Mouse (Mus musculus) limb, embryonic 11.5 days (tissue): ENCODE data around the gene Smim5. TPM values are rescaled to one million over a fixed set of nuclear protein-coding genes. Genes with fewer than 3 reads are reported as not detected.

ENCODE experiments used
- ATAC-seq: fragments of 200-750 bp; cut with Nextera tagmentation; 2 replicates; pipeline ENCODE4 v1.8.0; 2017; ENCODE audit warnings: low read depth; ENCODE audit not compliant: insufficient number of reproducible peaks, low FRiP score, low TSS enrichment
- DNase-seq: peaks from one replicate; pipeline ENCODE4 v3.0.0-alpha.2; 2015; ENCODE audit warnings: low spot score
- H3K27ac ChIP-seq: fragments of 300-500 bp; sonication (generic); replicated peaks from 2 replicates; pipeline ENCODE4 v1.5.1; 2014; ENCODE audit warnings: low read depth, mild to moderate bottlenecking, low read length
- H3K27me3 ChIP-seq: fragments of 300-500 bp; sonication (generic); 2 replicates; pipeline ENCODE4 v1.6.1; 2014; ENCODE audit warnings: mild to moderate bottlenecking, low read length, mixed read lengths; ENCODE audit not compliant: control insufficient read depth, insufficient read depth
- H3K36me3 ChIP-seq: fragments of 300-500 bp; sonication (generic); 2 replicates; pipeline ENCODE4 v1.6.1; 2014; ENCODE audit warnings: mild to moderate bottlenecking, low read length, moderate library complexity, mixed read lengths; ENCODE audit not compliant: control insufficient read depth, insufficient read depth
- H3K4me1 ChIP-seq: fragments of 300-500 bp; sonication (generic); 2 replicates; pipeline ENCODE4 v1.6.1; 2014; ENCODE audit warnings: low read length, mixed read lengths; ENCODE audit not compliant: control insufficient read depth, insufficient read depth
- H3K4me2 ChIP-seq: fragments of 300-500 bp; sonication (generic); 2 replicates; pipeline ENCODE4 v1.6.1; 2014; ENCODE audit warnings: low read depth, mild to moderate bottlenecking, moderate library complexity; ENCODE audit not compliant: severe bottlenecking
- H3K4me3 ChIP-seq: fragments of 300-500 bp; sonication (generic); 2 replicates; pipeline ENCODE4 v1.5.1; 2014; ENCODE audit warnings: low read depth, low read length
- H3K9ac ChIP-seq: fragments of 300-500 bp; sonication (generic); 2 replicates; pipeline ENCODE4 v1.6.1; 2014; ENCODE audit warnings: mild to moderate bottlenecking, low read length
- H3K9me3 ChIP-seq: fragments of 300-500 bp; sonication (generic); 2 replicates; pipeline ENCODE4 v1.6.1; 2016; ENCODE audit warnings: low read length; ENCODE audit not compliant: control insufficient read depth
- WGBS: fragments of 180-500 bp; shearing (Covaris S2); extraction: QIAGEN DNeasy Blood & Tissue Kit; methylation state at CpG from one replicate; pipeline ENCODE4 v1.1.7; 2014; 5-methylcytosine and 5-hydroxymethylcytosine counted together
- polyA plus RNA-seq: library from polyadenylated mRNA; unstranded; fragments of >200 nt; fragmentation: Nextera tagmentation; extraction: Ambion mirVana; gene quantifications from 2 replicates; pipeline ENCODE4 v1.2.1, GENCODE M21; 2014

Gene Smim5
- polyA plus RNA-seq, 1 experiment from 2014 or later, result 1.3 TPM

DNA sequence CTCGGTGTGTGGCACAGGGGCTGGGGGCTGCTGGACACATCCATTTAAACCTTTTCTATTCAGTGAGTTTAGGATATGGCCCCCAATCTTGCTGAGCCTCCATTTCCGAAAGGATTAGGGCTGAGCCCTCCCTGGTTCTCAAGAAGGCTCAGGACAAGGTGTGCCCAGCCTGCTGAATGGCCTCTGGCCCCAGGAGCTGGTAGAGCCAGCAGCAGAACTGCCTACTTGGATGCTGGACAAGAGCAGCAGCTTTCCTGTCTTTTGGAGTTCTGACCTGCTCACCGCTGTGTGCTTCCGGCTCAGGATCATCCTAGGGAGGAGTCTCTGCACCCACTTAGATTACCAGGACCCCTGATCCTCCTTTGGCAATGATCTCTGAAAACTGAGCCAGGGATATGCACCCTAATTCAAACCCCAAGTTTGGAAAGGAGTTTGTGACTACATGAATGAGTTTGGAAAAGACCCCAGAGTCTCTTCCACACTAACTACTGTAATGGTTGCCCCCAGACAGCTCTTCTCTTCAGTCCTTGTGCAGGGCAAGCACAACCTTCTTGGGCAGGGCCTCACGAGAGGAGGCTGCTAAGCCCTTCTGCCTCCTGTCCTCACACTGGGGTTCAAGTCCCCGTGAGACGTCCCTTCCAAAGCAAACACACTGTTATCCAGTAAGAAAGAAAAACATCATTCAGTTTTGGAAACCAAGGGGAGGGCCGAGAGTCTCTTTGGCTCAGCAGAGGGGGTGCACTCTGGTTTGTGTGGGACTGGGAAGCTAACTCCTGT lies 983 bp downstream of the Smim5 start:
- H3K27me3 ChIP-seq, result no peaks in the 10 kb centered on the region
- no peak overlapping the region for H3K27ac ChIP-seq
- H3K36me3 ChIP-seq, result peaks cover 4% of the 10 kb centered on the region; the same call in 1 of the 2 replicates
- H3K9ac ChIP-seq, result no peak overlapping the region
- no peak overlapping the region for H3K4me2 ChIP-seq
- DNase-seq (no peak), ATAC-seq (no peak)
- WGBS, result 85% methylated on average over 8 of the region's 8 CpGs
- peaks cover 9% of the 10 kb centered on the region for H3K4me1 ChIP-seq
- no peaks in the 10 kb centered on the region for H3K9me3 ChIP-seq
- H3K4me3 ChIP-seq, result no peak overlapping the region

DNA sequence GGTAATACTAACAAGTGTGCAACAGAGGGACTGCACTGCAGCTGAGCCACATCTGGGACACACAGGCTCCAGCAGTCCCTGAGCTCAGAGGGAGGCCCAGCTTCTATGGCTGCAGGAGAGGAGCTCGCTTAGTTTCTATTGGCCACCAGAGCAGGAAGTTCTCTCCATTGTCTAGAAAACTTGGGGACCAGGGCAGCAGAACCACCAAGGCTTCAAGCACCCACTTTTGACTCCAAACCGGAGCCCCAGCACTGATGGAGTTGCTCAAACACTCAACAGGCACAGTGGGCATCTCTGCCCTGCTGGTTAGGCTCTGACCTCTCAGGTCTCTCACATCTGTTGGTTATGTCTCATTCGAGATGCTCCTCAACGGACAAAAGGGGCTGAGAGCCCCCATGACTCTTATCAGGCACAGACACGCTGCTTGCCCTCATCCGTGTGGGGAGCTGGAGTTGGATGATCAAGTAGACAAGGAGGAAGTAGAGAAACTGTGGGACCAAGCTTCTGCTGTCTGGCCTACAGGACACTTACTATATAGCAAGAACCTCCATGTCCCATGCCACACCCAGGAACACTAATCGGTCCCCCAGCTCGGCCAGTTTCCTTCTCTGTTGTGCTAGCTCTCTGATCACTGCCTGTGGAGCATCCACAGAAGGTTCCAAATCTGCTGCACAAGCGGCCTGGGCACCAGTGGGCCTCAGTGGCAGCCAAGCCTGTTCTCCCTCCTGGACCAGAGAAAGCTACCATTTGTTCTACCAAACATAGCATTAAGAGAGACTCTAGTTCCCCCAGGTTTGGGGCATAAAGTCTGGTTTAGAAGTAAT lies 1.8 kb downstream of the Smim5 start:
- WGBS, result 89% methylated on average over 9 of the region's 9 CpGs
- H3K4me2 ChIP-seq, result no peak overlapping the region
- no peak overlapping the region for H3K27ac ChIP-seq
- ATAC-seq, result no peak
- H3K27me3 ChIP-seq, result no peaks in the 10 kb centered on the region
- H3K36me3 ChIP-seq, result peaks cover 4% of the 10 kb centered on the region
- DNase-seq, result no peak
- peaks cover 9% of the 10 kb centered on the region for H3K4me1 ChIP-seq
- no peak overlapping the region for H3K9ac ChIP-seq
- H3K9me3 ChIP-seq, result no peaks in the 10 kb centered on the region
- H3K4me3 ChIP-seq, result no peak overlapping the region

DNA sequence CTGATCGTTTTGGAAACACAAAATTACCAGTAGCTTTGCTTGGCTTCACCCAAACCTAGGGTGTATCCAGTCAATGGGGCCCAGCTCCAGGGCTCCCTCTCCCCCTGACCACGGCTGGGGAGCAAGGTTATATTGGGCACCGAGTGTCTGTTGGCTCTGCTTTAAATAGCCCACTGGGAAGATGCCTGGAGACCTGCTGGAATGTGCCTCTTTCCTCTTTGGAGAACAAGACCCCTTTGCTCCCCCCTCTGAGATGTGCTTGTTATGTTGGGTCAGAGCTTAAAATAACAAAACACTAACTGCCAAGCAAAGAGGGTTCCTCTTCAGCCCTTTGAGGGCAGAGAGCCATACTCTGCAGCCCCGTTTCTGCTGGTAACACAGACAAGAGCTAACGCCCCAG lies 2.4 kb downstream of the Smim5 start:
- no peak for DNase-seq
- no peak overlapping the region for H3K27ac ChIP-seq
- no peak overlapping the region for H3K4me2 ChIP-seq
- H3K9ac ChIP-seq, result no peak overlapping the region
- H3K4me1 ChIP-seq, result peaks cover 9% of the 10 kb centered on the region
- H3K9me3 ChIP-seq, result no peaks in the 10 kb centered on the region
- no peak overlapping the region for H3K4me3 ChIP-seq
- WGBS, result 82% methylated on average over 5 of the region's 5 CpGs
- ATAC-seq, result no peak
- H3K36me3 ChIP-seq, result peaks cover 2% of the 10 kb centered on the region; the same call in 1 of the 2 replicates
- no peaks in the 10 kb centered on the region for H3K27me3 ChIP-seq

DNA sequence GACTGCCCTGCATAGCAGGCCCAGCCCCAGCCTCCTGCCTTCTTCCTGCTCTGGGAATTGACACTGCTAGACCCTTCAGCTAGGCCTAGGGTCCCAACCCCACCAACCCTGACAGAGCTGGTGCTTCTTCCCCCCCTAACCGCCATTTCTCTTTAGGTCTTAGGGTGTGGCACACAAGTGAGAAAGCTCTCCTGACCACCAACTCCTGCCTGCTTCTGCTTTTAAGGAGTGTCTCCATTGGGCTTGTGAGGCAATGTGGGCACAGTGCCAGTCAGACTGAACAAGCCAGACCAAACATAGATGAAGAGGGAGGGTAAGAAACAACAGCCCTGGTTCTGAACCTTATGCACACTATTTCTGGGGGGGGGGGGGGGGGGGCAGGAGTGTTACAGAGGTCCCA lies 3.1 kb downstream of the Smim5 start:
- H3K4me1 ChIP-seq, result peaks cover 9% of the 10 kb centered on the region
- ATAC-seq, result no peak
- WGBS, result 86% methylated on average over 1 of the region's 1 CpGs

DNA sequence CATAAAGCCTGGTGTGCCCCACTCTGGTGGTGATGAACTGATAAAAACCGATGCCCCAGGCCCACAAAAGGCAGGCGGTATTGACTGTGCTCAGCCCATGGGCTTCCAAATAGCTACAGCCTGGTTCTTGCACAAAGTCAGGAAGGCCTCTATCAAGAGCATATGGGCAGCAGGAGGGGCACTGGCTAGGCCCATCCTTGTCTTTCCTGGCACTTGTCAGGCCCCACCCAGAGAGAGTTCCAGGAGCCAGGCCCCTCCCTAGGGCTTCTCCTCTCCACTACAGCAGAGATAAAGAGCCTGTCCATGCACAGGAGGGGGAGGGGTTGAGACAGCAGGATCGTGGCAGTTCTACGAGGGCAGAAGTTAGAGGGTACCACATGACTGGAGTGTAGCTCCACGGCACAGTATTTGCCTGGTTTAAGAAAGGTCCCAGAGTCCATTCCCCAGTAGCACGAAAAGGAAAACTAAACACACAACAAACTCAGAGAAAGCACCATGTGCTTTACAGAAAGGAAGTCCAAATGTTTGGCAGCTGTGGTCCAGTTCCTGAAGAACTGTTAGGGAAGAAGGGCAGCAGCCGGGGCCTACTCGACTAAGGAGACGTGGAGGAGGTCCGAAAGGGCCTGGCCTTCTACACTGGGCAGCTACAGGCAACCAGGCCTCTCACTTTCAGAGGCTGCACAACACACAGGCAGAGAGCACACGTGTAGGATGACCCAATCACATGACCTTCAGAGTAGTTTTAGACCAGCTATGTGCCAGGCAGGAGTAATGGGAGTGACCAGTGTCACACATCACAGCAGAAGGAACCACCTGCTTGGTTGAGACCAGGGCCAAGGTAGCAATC lies 3.8 kb downstream of the Smim5 start:
- no peak for DNase-seq
- no peaks in the 10 kb centered on the region for H3K9me3 ChIP-seq
- H3K4me2 ChIP-seq, result no peak overlapping the region
- H3K27ac ChIP-seq, result no peak overlapping the region; the same call in 1 of the 2 replicates
- no peak for ATAC-seq
- H3K9ac ChIP-seq, result no peak overlapping the region
- 73% methylated on average over 11 of the region's 11 CpGs for WGBS
- no peaks in the 10 kb centered on the region for H3K27me3 ChIP-seq
- peaks cover 2% of the 10 kb centered on the region; the same call in 1 of the 2 replicates for H3K36me3 ChIP-seq
- H3K4me3 ChIP-seq, result no peak overlapping the region
- H3K4me1 ChIP-seq, result peaks cover 9% of the 10 kb centered on the region

More for the DNA sequence above, 3.1 kb downstream of the Smim5 start:
- Histone ChIP-seq H3K36me3 (peaks cover 2% of the 10 kb centered on the region; the same call in 1 of the 2 replicates), H3K27ac (no peak overlapping the region), H3K9me3 (no peaks in the 10 kb centered on the region), H3K27me3 (no peaks in the 10 kb centered on the region), H3K9ac (no peak overlapping the region), H3K4me2 (no peak overlapping the region), H3K4me3 (no peak overlapping the region)
- no peak for DNase-seq

DNA sequence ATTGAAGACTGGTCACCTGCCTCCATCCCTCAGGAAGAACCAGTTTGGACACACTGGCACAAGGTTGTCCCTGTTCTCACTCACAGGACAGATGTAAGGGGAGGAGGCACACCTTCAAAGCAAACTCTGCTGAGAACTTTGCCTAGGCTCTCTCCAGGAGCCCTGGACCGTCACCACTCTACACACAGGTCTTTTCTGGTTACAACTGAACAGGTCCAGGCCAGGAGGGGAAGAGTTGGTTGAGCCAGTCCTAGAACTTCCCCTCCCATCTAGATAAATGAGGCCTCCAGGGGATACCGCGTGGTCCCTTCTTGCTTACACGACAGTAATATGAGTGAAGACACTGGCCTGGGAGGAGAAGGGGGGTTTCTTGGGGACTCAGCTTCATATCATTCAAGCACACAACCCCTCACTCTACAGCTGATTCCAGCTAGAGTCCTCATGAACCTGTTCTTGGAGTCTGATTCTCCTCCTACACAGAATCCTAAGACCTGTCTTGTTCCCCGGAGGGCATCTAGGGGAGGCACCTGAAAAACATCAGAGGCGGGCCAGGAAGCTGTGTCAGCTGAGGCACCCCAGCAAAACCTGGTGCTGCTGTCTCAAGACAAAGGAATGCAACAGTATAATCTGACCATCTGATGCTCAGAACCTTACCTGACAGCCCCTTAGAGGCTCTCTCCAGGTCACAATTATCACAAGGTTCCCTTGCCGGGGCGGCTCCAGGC lies 4.6 kb downstream of the Smim5 start:
- no peak overlapping the region; the same call in 1 of the 2 replicates for H3K27ac ChIP-seq
- no peaks in the 10 kb centered on the region for H3K9me3 ChIP-seq
- no peak for DNase-seq
- ATAC-seq, result no peak
- H3K27me3 ChIP-seq, result no peaks in the 10 kb centered on the region
- peaks cover 9% of the 10 kb centered on the region for H3K4me1 ChIP-seq
- WGBS, result 79% methylated on average over 8 of the region's 8 CpGs
- no peak overlapping the region for H3K4me2 ChIP-seq
- H3K36me3 ChIP-seq, result peaks cover 2% of the 10 kb centered on the region; the same call in 1 of the 2 replicates
- no peak overlapping the region for H3K4me3 ChIP-seq
- H3K9ac ChIP-seq, result no peak overlapping the region; the same call in 1 of the 2 replicates

DNA sequence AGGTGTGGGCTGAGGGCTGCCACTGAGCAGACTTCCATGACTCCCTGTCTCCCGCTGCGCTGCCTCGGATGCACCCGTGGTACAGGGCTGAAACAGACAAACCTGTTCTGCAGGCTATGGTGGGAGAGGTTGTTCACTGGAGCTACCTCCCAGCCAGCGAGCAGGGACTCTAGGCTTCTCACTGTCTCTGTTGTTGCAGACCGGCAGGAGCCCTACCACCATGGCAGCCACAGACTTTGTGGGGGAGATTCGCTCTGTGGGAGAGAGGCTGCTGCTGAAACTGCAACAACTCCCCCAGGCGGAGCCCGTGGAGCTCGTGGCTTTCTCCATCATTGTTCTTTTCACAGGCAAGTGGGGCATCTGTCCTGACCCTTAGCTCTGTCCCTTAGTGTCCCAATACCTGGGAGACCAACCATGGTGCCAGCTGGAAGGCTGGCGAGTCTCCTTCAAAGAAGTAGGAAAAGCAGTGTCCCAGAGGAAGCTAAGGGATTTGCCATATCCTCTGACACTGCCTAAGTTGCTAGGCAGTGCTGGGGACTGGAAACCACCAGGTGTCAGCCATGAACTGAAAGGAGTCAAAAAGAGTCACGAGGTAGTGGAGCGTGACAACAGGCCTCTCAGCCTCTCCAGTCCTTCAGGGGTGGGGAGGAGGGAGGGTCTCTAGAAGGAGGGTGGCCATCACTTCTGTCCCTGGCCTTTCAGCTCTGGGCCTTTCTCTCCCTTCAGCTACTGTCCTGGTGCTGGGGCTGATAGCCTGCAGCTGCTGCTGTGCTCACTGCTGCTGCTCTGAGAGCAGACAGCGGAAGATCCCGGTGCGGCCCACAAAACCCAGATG lies 5.4 kb downstream of the Smim5 start:
- Histone ChIP-seq H3K4me1 (peaks cover 1% of the 10 kb centered on the region), H3K36me3 (peaks cover 2% of the 10 kb centered on the region; the same call in 1 of the 2 replicates), H3K4me2 (no peak overlapping the region), H3K27ac (no peak overlapping the region), H3K9me3 (no peaks in the 10 kb centered on the region), H3K4me3 (no peak overlapping the region), H3K27me3 (no peaks in the 10 kb centered on the region), H3K9ac (no peak overlapping the region)
- ATAC-seq (no peak), DNase-seq (no peak)
- 62% methylated on average over 16 of the region's 16 CpGs for WGBS
